Mouse (Mus musculus) liver, adult 2 months (tissue): ENCODE measurements at regions not wholly inside any gene's neighbourhood (a gene's known extent, or its start where the extent isn't known, plus 50 kb on each side); places are given as distances from the start of the nearest gene placed in this dataset.

ENCODE experiments used
- CTCF ChIP-seq: fragments of 200-500 bp; IDR thresholded peaks from 2 replicates; pipeline ENCODE4 v1.5.1; 2011; ENCODE audit warnings: low read depth, low read length, control low read depth
- POLR2A ChIP-seq: fragments of 200-500 bp; IDR thresholded peaks from 2 replicates; pipeline ENCODE4 v1.6.1; 2011; ENCODE audit warnings: low read length, control low read depth; ENCODE audit not compliant: insufficient read depth; ENCODE audit errors: extremely low read depth

DNA sequence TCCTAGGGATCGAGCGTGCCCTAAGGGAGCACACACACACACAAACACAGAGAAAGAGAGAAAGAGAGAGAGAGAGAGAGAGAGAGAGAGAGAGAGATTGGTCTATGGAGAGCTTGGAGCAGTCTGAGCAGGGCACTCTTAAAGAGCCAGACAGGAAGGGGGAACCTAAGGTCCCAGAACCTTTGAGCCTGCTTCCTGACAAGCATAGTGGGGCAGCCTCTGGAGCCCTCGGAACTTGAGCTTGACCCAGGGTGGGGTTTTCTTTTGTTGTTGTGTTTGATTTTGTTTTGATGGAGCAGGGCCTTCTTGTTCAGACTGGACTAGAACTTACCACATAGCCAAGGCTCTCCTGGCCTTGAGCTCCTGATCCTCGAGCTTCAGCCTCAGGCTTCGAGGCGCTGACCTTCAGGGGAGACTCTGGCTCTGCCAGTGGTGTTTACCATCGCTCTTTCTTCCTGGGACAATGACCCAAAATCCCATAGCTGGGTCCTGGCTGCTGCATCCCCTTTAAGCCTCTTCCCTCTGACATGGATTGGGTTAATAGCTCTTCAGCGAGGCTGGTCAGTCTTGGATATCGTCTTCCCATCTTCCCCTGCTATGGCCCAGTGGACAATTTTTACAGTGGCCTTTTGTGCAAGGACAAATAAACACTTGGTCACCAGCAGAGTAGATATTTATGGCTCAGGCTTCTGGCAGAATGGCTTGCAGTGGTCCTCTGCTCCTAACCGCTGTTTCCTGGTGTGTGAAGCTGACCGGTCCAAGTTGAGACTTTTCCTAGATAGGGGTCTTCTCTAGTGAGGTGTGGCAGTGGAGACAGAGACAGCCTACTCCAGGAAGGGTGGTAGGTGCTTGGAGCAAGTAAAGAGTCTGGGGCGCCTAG, 110.1 kb upstream of the Haao start:
- TF ChIP-seq CTCF (no peak), POLR2A (no peak)
